Mouse (Mus musculus) erythroblast, embryonic 14.5 days (primary cell): Measurements from ENCODE around the gene Letm1.

Source experiments
- GATA1 ChIP-seq: IDR thresholded peaks from 2 replicates; pipeline ENCODE4 v1.6.1; 2012; ENCODE audit warnings: low read length, inconsistent platforms, mixed read lengths
- TAL1 ChIP-seq: IDR thresholded peaks from 3 replicates; pipeline ENCODE4 v1.6.1; 2012; ENCODE audit warnings: low read length, inconsistent platforms, mixed read lengths

DNA sequence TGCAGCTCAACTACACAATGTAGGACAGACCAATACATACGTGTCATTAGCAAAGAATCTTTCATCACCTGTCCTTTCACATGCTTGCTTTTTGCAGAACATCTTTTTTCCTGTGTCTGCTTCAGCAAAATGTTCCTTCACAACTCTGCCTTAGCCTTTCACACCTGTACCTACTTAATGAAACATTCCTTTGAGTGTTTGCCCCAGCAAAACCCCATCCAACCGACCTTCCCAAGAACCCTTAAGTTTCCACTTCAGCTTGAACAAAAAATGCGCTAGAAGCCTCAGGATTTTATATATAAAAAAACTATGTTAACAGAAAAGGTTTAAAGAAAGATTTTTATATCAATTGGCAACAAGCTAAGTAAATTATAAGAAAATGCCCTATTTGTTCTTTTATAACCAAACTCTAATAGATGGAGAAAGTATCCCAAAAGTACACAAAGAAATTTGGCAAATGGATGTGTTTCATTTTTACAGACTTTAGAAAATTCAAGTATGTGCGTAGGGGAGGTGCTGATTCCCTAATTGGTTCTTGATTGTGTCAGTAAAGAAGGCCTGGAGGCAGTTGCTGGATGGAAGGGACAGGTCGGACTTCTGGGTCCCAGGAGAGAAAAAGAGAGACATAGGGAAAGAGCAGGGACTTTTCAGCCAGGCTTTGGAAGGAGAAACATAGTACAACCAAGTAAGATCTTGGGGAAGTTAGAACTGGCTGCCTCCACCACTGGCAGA, 9.5 kb upstream of the Letm1 start:
- no peak for TF ChIP-seq TAL1
- TF ChIP-seq GATA1 = no peak
